Mouse (Mus musculus): ENCODE results near the gene Pabpc5.

Gene Pabpc5

DNA sequence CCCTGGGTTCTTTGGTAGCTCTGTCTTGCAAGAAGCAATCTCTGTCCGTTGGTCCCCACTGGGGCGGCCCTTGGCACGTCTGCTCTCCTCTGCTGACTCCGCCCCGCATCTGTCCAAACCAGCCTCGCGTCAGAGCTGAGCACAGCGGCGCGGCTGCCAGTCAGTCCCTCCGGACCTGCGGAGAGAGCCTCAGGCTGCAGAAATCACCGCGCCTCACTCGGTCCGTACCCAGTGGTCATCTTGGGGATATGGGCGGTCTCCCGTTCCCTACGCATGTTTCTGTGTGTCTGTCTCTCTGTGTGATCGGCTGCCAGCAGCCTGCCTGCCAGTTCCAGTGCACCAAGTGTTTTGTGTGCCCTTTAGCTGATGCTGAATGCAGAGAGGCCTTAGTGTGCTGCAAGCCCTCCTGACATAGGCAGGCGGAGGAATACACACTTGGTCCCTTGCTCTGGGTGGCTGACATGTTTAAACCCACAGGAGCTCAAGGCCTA is at the start of gene Pabpc5:
Pabpc5 (plus strand) TSS at position 116 of the 491 bp plus-strand sequence.
- no peak for DNase-seq (ENCODE audit: low read depth)

DNA sequence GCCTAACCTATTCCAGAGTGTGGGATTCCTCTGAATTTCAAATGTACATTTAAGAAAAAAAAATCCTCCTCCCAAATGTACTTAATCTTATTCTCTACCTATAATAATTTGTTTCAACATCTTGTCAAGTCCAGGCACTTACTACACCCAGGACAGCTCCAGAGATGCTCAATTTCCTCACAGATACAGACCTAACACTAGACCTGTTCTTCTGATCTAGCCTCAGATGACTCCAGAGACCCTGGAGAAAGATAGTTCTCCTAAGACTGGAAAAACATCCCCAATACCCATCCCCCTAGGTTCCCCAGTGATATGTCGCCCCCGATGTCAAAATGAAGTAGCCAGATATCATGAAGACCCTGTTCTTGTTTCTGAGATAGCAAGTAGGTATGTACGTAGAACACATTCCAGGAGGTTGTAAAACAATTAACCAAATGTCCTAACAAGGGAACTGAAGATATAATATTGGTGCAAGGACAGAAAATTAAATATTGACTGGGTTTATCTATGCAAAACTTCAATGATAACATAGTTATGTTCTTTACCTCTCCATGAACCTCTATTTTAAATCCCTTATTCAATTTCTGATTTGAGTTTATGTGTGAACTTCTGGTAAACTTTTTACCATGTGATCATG is 39.9 kb upstream of the Pabpc5 start:
- no peak for DNase-seq (ENCODE audit: low read depth)

DNA sequence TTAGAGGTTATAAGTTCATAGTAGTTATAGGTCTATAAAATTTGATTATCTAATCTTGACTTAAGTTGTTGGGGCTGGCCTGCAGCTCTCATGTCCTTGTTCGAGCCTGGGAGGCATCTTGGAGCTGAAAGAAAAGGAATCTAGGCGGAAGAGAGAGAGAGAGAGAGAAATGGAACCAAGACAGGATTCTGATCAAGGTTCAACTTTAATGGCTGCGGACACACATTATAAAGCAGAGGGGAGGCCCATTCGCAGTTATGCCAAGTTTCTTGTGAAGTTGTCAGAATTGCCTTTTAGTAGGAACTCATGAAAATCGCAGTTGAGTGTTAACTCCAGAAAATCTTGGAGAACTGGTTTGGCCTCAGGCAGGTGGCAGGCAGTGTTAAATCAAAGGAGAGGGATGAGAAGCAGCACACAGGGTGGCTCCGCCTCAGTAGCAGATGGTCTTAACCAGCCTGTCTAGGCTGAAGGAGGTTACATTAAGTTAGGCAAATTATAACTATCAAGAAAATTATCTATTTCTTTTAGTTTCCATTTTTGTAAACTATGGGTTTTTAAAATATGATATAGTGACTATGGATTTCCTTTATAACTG is 38.6 kb upstream of the Pabpc5 start:
- no peak for DNase-seq (ENCODE audit: low read depth)

DNA sequence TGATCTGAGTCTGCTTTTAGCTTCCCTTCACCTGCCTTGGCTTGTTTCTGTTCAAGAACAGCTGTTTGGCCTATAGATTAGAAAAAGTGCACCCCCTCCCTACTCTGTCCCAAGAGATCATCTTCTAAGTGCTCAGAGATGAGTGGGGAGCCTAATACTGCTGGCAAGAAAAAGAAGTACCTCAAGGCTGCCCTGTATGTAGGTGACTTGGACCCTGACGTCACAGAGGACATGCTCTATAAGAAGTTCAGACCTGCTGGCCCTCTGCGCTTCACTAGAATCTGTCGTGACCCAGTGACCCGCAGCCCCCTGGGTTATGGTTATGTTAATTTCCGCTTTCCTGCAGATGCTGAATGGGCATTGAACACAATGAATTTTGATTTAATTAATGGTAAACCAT is 856 bp downstream of the Pabpc5 start:
- DNase-seq (ENCODE audit: low read depth), result no peak

Data from 416B (cell line).